ENCODE assay signal across 8 mouse cellular contexts in genomic region chr7:72305971-72306370, GRCm38 (mm10). TPM values are rescaled to one million over a fixed set of nuclear protein-coding genes. Genes with fewer than 3 reads are reported as not detected.
A peak's percentile ranks its signal among the peaks of the same experiment; 100 is the strongest.
DNase-seq lines count a peak whose midpoint lies in the region; ATAC-seq lines count a peak whose summit lies in the region.

No protein-coding gene starts in this region.

- intact Hi-C loops in left cerebral cortex, postnatal 36 days (cut with DNase I): no loop called here

- H3K9me3 ChIP-seq in liver, embryonic 15.5 days (replicated peaks): no peaks in the 10 kb centered on the region
- H3K9me3 ChIP-seq in neural tube, embryonic 14.5 days (ENCODE audit: control insufficient read depth, low read length): no peaks in the 10 kb centered on the region

- H3K4me3 ChIP-seq in liver, embryonic 15.5 days (replicated peaks): peak overlapping the region; percentile 53
- peak overlapping the region; percentile 42 for H3K4me3 ChIP-seq in neural tube, embryonic 14.5 days (ENCODE audit: low read depth, low read length)

- H3K36me3 ChIP-seq in liver, embryonic 15.5 days (replicated peaks): no peaks in the 10 kb centered on the region
- no peaks in the 10 kb centered on the region for H3K36me3 ChIP-seq in neural tube, embryonic 14.5 days (ENCODE audit: control insufficient read depth, insufficient read depth, low read length)

- no peaks in the 10 kb centered on the region; the same call in 1 of the 2 replicates for H3K27me3 ChIP-seq in liver, embryonic 15.5 days
- peaks cover 10% of the 10 kb centered on the region; the same call in 1 of the 2 replicates for H3K27me3 ChIP-seq in neural tube, embryonic 14.5 days (ENCODE audit: control insufficient read depth, insufficient read depth, low read length)

- no peak overlapping the region for H3K9ac ChIP-seq in liver, embryonic 15.5 days
- 0 out of 2 replicates have a peak overlapping the region, but pooled peaks have one; percentile 44 for H3K9ac ChIP-seq in neural tube, embryonic 14.5 days (replicated peaks; ENCODE audit: low read depth, low read length)

- no peak for DNase-seq in frontal cortex, postnatal 25 days (ENCODE audit: low spot score in 2 of 2)
- peak; percentile 14 for DNase-seq in embryo, embryonic 11 days
- DNase-seq in induced T-regulatory cell, adult 2 months (ENCODE audit: low read depth): peak; percentile 19
- DNase-seq in cerebellum, postnatal 4 days (ENCODE audit: low spot score in 2 of 2): no peak
- DNase-seq in left cerebral cortex, postnatal 36 days (ENCODE audit: low spot score in 2 of 2): no peak

- H3K4me1 ChIP-seq in liver, embryonic 15.5 days (replicated peaks): no peaks in the 10 kb centered on the region
- H3K4me1 ChIP-seq in neural tube, embryonic 14.5 days (ENCODE audit: control insufficient read depth, insufficient read depth, low read length): peaks cover 14% of the 10 kb centered on the region

- 4% methylated on average over 14 of the region's 14 CpGs for WGBS in liver, embryonic 15.5 days (ENCODE audit: insufficient replicate concordance)
- 2% methylated on average over 14 of the region's 14 CpGs for WGBS in neural tube, embryonic 14.5 days

- peak overlapping the region; percentile 69 for H3K4me2 ChIP-seq in liver, embryonic 15.5 days
- peak overlapping the region; percentile 96 for H3K4me2 ChIP-seq in neural tube, embryonic 14.5 days (ENCODE audit: low read depth, low read length)

- no peak overlapping the region for H3K27ac ChIP-seq in liver, embryonic 15.5 days (replicated peaks)
- no peak overlapping the region for H3K27ac ChIP-seq in neural tube, embryonic 14.5 days (ENCODE audit: low read depth, low read length)

- peak; percentile 28 for ATAC-seq in frontal cortex, adult (ENCODE audit: low TSS enrichment)
- no peak for ATAC-seq in liver, embryonic 15.5 days (ENCODE audit: insufficient read depth)
- ATAC-seq in neural tube, embryonic 14.5 days (ENCODE audit: low read depth): no peak

RNA-seq across cellular contexts. Expression of gene Mctp2, which starts 0.4 kb away (rescaled TPM):
- 0.35 and 0.43 TPM in 2 replicates for polyA plus RNA-seq in liver, embryonic 15.5 days (2015; fragmentation: Nextera tagmentation; extraction: Ambion mirVana)
- 1.9 and 2.1 TPM in 2 replicates for polyA plus RNA-seq in neural tube, embryonic 14.5 days (2014; fragmentation: Nextera tagmentation; extraction: Ambion mirVana)
- 1 to 10 TPM; 1.9 to 2.2 TPM for total RNA-seq in left cerebral cortex, postnatal 36 days (2021)

Comparison
In these comparisons a context has a peak if more than half of its experiments do, and no peak if none do; other contexts are left out.
1. DNase-seq: peak in embryo, embryonic 11 days (single experiment) and induced T-regulatory cell, adult 2 months (single experiment); none in frontal cortex, postnatal 25 days (0 of 2), cerebellum, postnatal 4 days (0 of 2) and left cerebral cortex, postnatal 36 days (0 of 2).